Mouse (Mus musculus): ENCODE results near the gene Dennd6b. TPM values are rescaled to one million over a fixed set of nuclear protein-coding genes. Genes with fewer than 3 reads are reported as not detected.

Dennd6b gene
- polyA plus RNA-seq, 1 experiment from 2014 or later: 3.2 TPM

DNA sequence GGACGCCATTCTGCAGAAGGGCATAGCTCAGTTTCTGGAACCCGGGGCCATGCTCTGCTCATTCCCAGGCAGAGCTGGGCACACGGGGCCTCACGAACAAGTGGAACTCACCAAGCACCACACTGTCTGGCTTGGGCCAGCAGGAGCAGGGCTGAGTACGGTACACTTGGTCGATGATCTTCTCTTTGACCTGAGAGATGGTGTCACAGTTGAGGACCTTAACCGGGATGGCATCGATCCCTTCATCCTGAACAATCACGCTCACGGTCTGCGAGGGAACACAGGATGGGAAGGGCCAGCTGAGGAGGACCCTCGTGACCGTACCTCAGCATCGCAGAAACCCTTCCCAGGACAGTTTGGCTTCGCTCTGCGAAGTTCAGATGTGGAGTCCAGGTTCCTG, 37.8 kb downstream of the Dennd6b start:
- 94% methylated on average over 16 of the region's 16 CpGs for WGBS
- no peaks in the 10 kb centered on the region for H3K27me3 ChIP-seq (replicated peaks; ENCODE audit: control insufficient read depth, insufficient read depth, low read length)
- peaks cover 90% of the 10 kb centered on the region for H3K36me3 ChIP-seq (ENCODE audit: control insufficient read depth, insufficient read depth)
- H3K9me3 ChIP-seq (ENCODE audit: control insufficient read depth): no peaks in the 10 kb centered on the region
- no peak for ATAC-seq
- no peak overlapping the region for H3K4me2 ChIP-seq (replicated peaks; ENCODE audit: low read depth)
- no peaks in the 10 kb centered on the region for H3K4me1 ChIP-seq (replicated peaks; ENCODE audit: control insufficient read depth, insufficient read depth, low read length)
- no peak overlapping the region for H3K4me3 ChIP-seq (ENCODE audit: low read depth, low read length)
- H3K27ac ChIP-seq (ENCODE audit: low read depth, low read length): peak overlapping the region; percentile 7; the same call in 1 of the 2 replicates
- no peak for TF ChIP-seq CTCF (IDR thresholded peaks at IDR 0.05; ENCODE audit: low read depth)
- no peak overlapping the region for H3K9ac ChIP-seq (ENCODE audit: low read depth, low read length)

DNA sequence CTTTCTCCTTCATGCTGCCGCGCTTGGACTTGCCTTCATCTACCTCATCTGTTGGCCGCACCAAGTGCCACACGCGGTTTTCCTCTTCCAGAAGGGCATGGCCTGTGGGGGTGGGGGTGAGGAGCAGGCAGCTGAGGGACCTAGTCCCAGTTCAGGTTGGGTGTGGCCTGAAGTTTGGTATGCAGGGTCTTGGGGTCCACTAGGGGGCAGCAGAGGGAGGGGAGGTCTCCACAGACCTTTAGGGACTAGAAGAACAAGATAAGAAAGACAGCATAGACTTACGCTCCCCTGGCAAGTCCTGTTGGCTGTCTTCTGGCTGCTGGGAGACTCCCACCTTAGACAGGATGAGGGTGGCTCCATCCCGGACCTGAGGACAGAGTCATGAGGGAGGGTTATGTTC, 38.3 kb downstream of the Dennd6b start:
- no peak overlapping the region for H3K4me3 ChIP-seq (ENCODE audit: low read depth, low read length)
- H3K9me3 ChIP-seq (ENCODE audit: control insufficient read depth): no peaks in the 10 kb centered on the region
- H3K27ac ChIP-seq (ENCODE audit: low read depth, low read length): no peak overlapping the region
- no peaks in the 10 kb centered on the region for H3K27me3 ChIP-seq (replicated peaks; ENCODE audit: control insufficient read depth, insufficient read depth, low read length)
- H3K36me3 ChIP-seq (ENCODE audit: control insufficient read depth, insufficient read depth): peaks cover 84% of the 10 kb centered on the region
- H3K4me2 ChIP-seq (replicated peaks; ENCODE audit: low read depth): no peak overlapping the region
- no peaks in the 10 kb centered on the region for H3K4me1 ChIP-seq (replicated peaks; ENCODE audit: control insufficient read depth, insufficient read depth, low read length)
- TF ChIP-seq CTCF (IDR thresholded peaks at IDR 0.05; ENCODE audit: low read depth): peak; percentile 83
- WGBS: 66% methylated on average over 7 of the region's 7 CpGs
- ATAC-seq: peak; percentile 24; the same call in 1 of the 2 replicates
- H3K9ac ChIP-seq (ENCODE audit: low read depth, low read length): no peak overlapping the region

DNA sequence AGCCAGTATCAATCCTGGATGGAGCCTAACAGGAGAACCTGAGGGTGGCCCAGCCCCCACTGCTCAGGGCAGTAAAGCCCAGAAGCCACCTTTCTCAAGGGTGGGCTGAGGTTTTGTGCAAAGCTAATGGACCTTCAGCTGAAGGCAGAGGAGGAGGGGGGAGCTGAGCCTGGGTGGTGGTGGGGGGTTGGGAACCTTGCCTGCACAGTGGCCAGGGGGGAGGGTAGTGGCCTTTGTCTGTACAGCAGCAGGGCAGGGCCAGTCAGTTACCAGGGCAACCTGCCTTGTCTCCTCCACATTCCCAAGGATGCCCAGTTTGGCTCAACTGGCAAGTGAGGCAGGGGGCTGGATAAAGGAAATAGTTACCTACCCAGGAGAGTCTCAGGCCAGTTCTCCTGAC, 44.0 kb downstream of the Dennd6b start:
- Histone ChIP-seq H3K4me1 (replicated peaks; ENCODE audit: control insufficient read depth, insufficient read depth, low read length) (peaks cover 3% of the 10 kb centered on the region; the same call in 1 of the 2 replicates), H3K27ac (ENCODE audit: low read depth, low read length) (no peak overlapping the region), H3K4me3 (ENCODE audit: low read depth, low read length) (no peak overlapping the region), H3K27me3 (replicated peaks; ENCODE audit: control insufficient read depth, insufficient read depth, low read length) (peaks cover 31% of the 10 kb centered on the region), H3K4me2 (replicated peaks; ENCODE audit: low read depth) (no peak overlapping the region), H3K36me3 (ENCODE audit: control insufficient read depth, insufficient read depth) (peaks cover 28% of the 10 kb centered on the region), H3K9ac (ENCODE audit: low read depth, low read length) (no peak overlapping the region), H3K9me3 (ENCODE audit: control insufficient read depth) (no peaks in the 10 kb centered on the region)
- no peak for ATAC-seq
- no peak for TF ChIP-seq CTCF (IDR thresholded peaks at IDR 0.05; ENCODE audit: low read depth)

DNA sequence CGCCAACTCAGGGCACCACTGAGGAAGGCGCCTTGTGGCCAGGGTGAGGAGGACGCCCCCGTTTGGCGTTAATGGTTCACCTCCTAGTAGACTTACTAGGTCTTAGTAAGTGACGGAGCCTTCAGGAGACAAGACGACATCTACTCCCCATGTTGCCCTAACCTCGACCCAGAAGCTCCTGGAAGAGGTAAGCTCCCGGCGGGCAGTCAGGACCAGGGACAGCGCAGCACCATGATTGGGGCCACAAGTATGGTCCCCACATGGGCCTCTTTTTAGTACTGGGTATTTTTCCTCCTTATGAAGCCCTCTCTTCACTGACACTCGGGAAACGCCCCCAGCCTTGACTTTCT, 46.3 kb downstream of the Dennd6b start:
- Histone ChIP-seq H3K4me1 (replicated peaks; ENCODE audit: control insufficient read depth, insufficient read depth, low read length) (peaks cover 3% of the 10 kb centered on the region; the same call in 1 of the 2 replicates), H3K36me3 (ENCODE audit: control insufficient read depth, insufficient read depth) (peaks cover 5% of the 10 kb centered on the region; the same call in 1 of the 2 replicates), H3K27me3 (replicated peaks; ENCODE audit: control insufficient read depth, insufficient read depth, low read length) (peaks cover 48% of the 10 kb centered on the region), H3K4me2 (replicated peaks; ENCODE audit: low read depth) (peak overlapping the region; percentile 92), H3K4me3 (ENCODE audit: low read depth, low read length) (peak overlapping the region; percentile 65; the same call in 1 of the 2 replicates), H3K27ac (ENCODE audit: low read depth, low read length) (no peak overlapping the region), H3K9ac (ENCODE audit: low read depth, low read length) (no peak overlapping the region), H3K9me3 (ENCODE audit: control insufficient read depth) (no peaks in the 10 kb centered on the region)
- ATAC-seq: no peak
- peak; percentile 16; the same call in 1 of the 2 replicates for TF ChIP-seq CTCF (IDR thresholded peaks at IDR 0.05; ENCODE audit: low read depth)
- 5% methylated on average over 13 of the region's 13 CpGs for WGBS

DNA sequence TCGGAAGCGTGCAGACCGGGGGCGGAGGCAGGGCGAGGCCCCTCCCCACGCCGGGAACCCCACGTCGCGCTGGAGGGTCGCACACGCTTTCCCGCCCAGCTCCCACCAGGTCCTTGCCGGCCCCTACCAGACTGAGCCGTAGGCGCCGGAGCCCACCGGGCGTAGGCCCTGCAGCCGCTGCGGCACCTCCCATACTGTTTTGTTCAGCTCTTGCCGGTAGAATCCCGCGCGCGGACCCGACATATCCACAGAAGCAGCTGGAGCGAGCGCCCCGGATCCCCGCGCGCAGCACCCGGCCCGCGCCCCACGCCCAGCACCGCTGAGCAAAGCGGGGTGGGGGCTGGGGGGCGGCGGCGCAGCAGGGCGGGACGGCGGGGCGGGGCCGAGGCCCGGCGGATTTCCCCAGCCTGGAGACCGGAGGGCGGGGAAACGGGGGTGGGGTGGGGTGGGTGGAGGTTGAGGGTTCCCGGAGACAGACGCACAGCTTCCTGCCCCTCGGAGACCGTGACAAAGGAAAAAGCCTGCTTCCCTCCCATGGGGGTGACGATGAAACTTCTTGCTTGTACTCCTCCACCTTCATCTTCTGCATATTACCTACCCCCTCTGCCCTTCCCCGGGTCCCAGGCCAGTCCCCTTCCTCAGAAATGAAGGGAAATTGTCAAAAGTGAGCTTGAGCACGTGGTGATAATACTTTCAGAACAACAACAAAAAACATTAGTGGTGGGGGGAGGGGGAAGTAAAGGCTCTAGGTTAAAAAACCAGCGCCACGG, 46.8 kb downstream of the Dennd6b start, which contains the start of gene Mapk11:
TSS of gene Mapk11 (minus strand) at position 358 of the 770 bp plus-strand sequence.
- TF ChIP-seq CTCF (IDR thresholded peaks at IDR 0.05; ENCODE audit: low read depth): no peak
- H3K4me2 ChIP-seq (replicated peaks; ENCODE audit: low read depth): peak within 1 kb of the TSS; percentile 92
- H3K27ac ChIP-seq (ENCODE audit: low read depth, low read length): no peak within 1 kb of the TSS
- H3K9me3 ChIP-seq (ENCODE audit: control insufficient read depth): no peaks in the 10 kb centered on the region
- peak within 1 kb of the TSS; percentile 46 for H3K9ac ChIP-seq (ENCODE audit: low read depth, low read length)
- H3K4me3 ChIP-seq (ENCODE audit: low read depth, low read length): peak within 1 kb of the TSS; percentile 65
- WGBS: under 1% methylated on average over 50 of the region's 61 CpGs
- H3K4me1 ChIP-seq (replicated peaks; ENCODE audit: control insufficient read depth, insufficient read depth, low read length): peaks cover 3% of the 10 kb centered on the region; the same call in 1 of the 2 replicates
- H3K27me3 ChIP-seq (replicated peaks; ENCODE audit: control insufficient read depth, insufficient read depth, low read length): peaks cover 48% of the 10 kb centered on the region
- ATAC-seq: peak; percentile 34; the same call in 1 of the 2 replicates
- 0 out of 2 replicates have a peak, but pooled peaks cover 3% of the 10 kb centered on the region for H3K36me3 ChIP-seq (ENCODE audit: control insufficient read depth, insufficient read depth)

DNA sequence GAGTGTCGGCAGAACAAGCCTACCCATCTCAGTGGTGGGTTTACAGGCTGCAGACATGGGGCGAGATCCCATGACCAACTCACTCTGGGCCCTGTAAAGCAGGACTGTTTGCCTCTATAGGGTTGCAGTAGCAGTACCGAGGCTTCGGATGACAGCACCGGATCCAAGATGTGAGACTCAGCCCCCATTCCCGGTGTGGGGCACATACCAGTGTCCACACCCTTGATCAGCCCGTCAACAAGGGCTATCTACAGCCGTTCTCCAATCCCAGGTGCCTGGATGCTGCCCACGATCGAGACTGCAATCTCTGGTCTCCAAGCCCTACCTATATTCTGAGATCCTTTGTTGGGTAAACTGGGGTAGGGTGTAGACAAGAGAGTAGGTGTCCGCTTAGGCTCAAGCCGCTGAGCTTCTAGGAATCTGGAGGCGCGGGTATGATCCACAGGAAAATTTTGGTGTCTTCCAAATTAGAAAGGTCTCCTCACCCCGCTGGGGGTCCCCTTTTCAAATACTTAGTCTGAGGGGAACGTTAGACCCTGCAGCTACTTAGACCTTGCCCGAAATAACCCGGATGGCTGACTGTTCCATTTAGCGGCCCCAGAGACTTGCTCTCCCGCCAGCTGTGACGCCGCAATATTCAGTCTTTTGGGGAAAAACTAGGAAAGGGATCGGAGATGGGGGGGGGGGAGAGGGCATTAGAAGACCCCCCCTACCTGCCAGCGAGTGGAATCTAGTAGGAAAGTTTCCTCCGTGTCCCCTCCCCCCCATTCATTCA, 47.6 kb downstream of the Dennd6b start:
- no peak overlapping the region for H3K27ac ChIP-seq (ENCODE audit: low read depth, low read length)
- no peak for TF ChIP-seq CTCF (IDR thresholded peaks at IDR 0.05; ENCODE audit: low read depth)

More for the DNA sequence above, 47.6 kb downstream of the Dennd6b start:
- peak overlapping the region; percentile 65 for H3K4me3 ChIP-seq (ENCODE audit: low read depth, low read length)
- no peaks in the 10 kb centered on the region for H3K36me3 ChIP-seq (ENCODE audit: control insufficient read depth, insufficient read depth)
- peaks cover 3% of the 10 kb centered on the region; the same call in 1 of the 2 replicates for H3K4me1 ChIP-seq (replicated peaks; ENCODE audit: control insufficient read depth, insufficient read depth, low read length)
- peak overlapping the region; percentile 46 for H3K9ac ChIP-seq (ENCODE audit: low read depth, low read length)
- no peaks in the 10 kb centered on the region for H3K9me3 ChIP-seq (ENCODE audit: control insufficient read depth)
- H3K27me3 ChIP-seq (replicated peaks; ENCODE audit: control insufficient read depth, insufficient read depth, low read length): peaks cover 48% of the 10 kb centered on the region
- no peak for ATAC-seq
- H3K4me2 ChIP-seq (replicated peaks; ENCODE audit: low read depth): peak overlapping the region; percentile 92
- 9% methylated on average over 25 of the region's 25 CpGs for WGBS

All from intestine, postnatal 0 days (tissue).